Mouse (Mus musculus) MEL (cell line): Measurements from ENCODE around the gene Hnf1b. TPM values are rescaled to one million over a fixed set of nuclear protein-coding genes. Genes with fewer than 3 reads are reported as not detected.

Source experiments
- DNase-seq: peaks from one replicate; pipeline ENCODE4 v3.0.0; 2011; ENCODE audit warnings: low read depth, low spot score
- H3K27ac ChIP-seq: 2 replicates; pipeline ENCODE4 v1.5.1; 2012; ENCODE audit warnings: low read depth, mild to moderate bottlenecking, control low read depth, low read length, moderate library complexity; ENCODE audit not compliant: control insufficient read depth
- H3K27me3 ChIP-seq, 2 experiments: fragments of 150-350 bp in 1 of 2; sonication (generic) in 1 of 2; 2 replicates each; pipeline ENCODE4 v1.6.1; 2012; ENCODE audit warnings: low read length in 2 of 2, mild to moderate bottlenecking in 2 of 2, improper control_type of control experiment in 1 of 2, moderate library complexity in 1 of 2; ENCODE audit not compliant: insufficient read depth in 2 of 2, control insufficient read depth in 1 of 2
- H3K36me3 ChIP-seq, 2 experiments: 2 replicates each; pipeline ENCODE4 v1.6.1; 2012 to 2014; ENCODE audit warnings: low read length in 2 of 2, improper control_type of control experiment in 1 of 2, inconsistent platforms in 1 of 2, mild to moderate bottlenecking in 1 of 2; ENCODE audit not compliant: insufficient read depth in 2 of 2, control insufficient read depth in 1 of 2
- H3K4me1 ChIP-seq, 2 experiments: fragments of 150-350 bp in 1 of 2; sonication (generic) in 1 of 2; 2 replicates each; pipeline ENCODE4 v1.6.1; 2012; ENCODE audit warnings: low read length in 2 of 2, improper control_type of control experiment in 1 of 2, mild to moderate bottlenecking in 1 of 2; ENCODE audit not compliant: insufficient read depth in 2 of 2, control insufficient read depth in 1 of 2
- H3K4me3 ChIP-seq, 2 experiments: fragments of 150-350 bp in 1 of 2; sonication (generic) in 1 of 2; 2 replicates each; pipeline ENCODE4 v1.5.1; 2012; ENCODE audit warnings: low read depth in 2 of 2, low read length in 2 of 2, mild to moderate bottlenecking in 2 of 2, moderate library complexity in 2 of 2, control low read depth in 1 of 2, improper control_type of control experiment in 1 of 2; ENCODE audit not compliant: control insufficient read depth in 1 of 2, insufficient read depth in 1 of 2
- H3K79me2 ChIP-seq: 2 replicates; pipeline ENCODE4 v1.6.1; 2012; ENCODE audit warnings: mild to moderate bottlenecking, low read length, moderate library complexity; ENCODE audit not compliant: control insufficient read depth, poor library complexity, insufficient read depth
- H3K9ac ChIP-seq: 2 replicates; pipeline ENCODE4 v1.6.1; 2012; ENCODE audit warnings: low read depth, mild to moderate bottlenecking, control low read depth, low read length, moderate library complexity; ENCODE audit not compliant: control insufficient read depth, poor library complexity, severe bottlenecking
- H3K9me3 ChIP-seq: fragments of 150-350 bp; sonication (generic); replicated peaks from 2 replicates; pipeline ENCODE4 v1.6.1; 2012; ENCODE audit warnings: mild to moderate bottlenecking, low read length, improper control_type of control experiment, moderate library complexity; ENCODE audit not compliant: insufficient read depth
- CHD1 ChIP-seq: IDR thresholded peaks from 2 replicates; pipeline ENCODE4 v1.6.1; 2012; ENCODE audit warnings: low read depth, mild to moderate bottlenecking, inconsistent platforms, low read length, improper control_type of control experiment
- GATA1 ChIP-seq: IDR thresholded peaks from 2 replicates; pipeline ENCODE4 v1.6.1; 2011; ENCODE audit warnings: low read depth, low read length, improper control_type of control experiment
- KAT2A ChIP-seq: conservative IDR thresholded peaks from 2 replicates; pipeline ENCODE4 v1.6.1; 2012; ENCODE audit warnings: low read depth, low read length, improper control_type of control experiment, inconsistent platforms
- MAZ ChIP-seq: IDR thresholded peaks from 2 replicates; pipeline ENCODE4 v1.6.1; 2012; ENCODE audit warnings: low read depth, mild to moderate bottlenecking, inconsistent platforms, low read length, improper control_type of control experiment
- MEF2A ChIP-seq: IDR thresholded peaks from 2 replicates; pipeline ENCODE4 v1.6.1; 2014; ENCODE audit warnings: low read depth, mild to moderate bottlenecking, inconsistent platforms, low read length, improper control_type of control experiment; ENCODE audit not compliant: poor library complexity, insufficient replicate concordance, severe bottlenecking; ENCODE audit errors: extremely low read depth
- NELFE ChIP-seq: IDR thresholded peaks from 2 replicates; pipeline ENCODE4 v1.6.1; 2011; ENCODE audit warnings: low read depth, low read length, improper control_type of control experiment
- RAD21 ChIP-seq: IDR thresholded peaks from 2 replicates; pipeline ENCODE4 v1.6.1; 2011; ENCODE audit warnings: mild to moderate bottlenecking, low read depth, low read length, improper control_type of control experiment
- SMC3 ChIP-seq: IDR thresholded peaks from 2 replicates; pipeline ENCODE4 v1.6.1; 2011; ENCODE audit warnings: low read depth, low read length, improper control_type of control experiment
- TAL1 ChIP-seq: IDR thresholded peaks from 2 replicates; pipeline ENCODE4 v1.6.1; 2012; ENCODE audit warnings: mild to moderate bottlenecking, inconsistent platforms, low read length, moderate library complexity, mixed read lengths
- UBTF ChIP-seq: IDR thresholded peaks from 2 replicates; pipeline ENCODE4 v1.6.1; 2012; ENCODE audit warnings: low read depth, mild to moderate bottlenecking, inconsistent platforms, low read length, improper control_type of control experiment, moderate library complexity, borderline replicate concordance; ENCODE audit not compliant: insufficient read depth
- ZKSCAN1 ChIP-seq: IDR thresholded peaks from 2 replicates; pipeline ENCODE4 v1.6.1; 2012; ENCODE audit warnings: low read depth, mild to moderate bottlenecking, inconsistent platforms, low read length, improper control_type of control experiment, moderate library complexity
- ZNF384 ChIP-seq: IDR thresholded peaks from 2 replicates; pipeline ENCODE4 v1.6.1; 2012; ENCODE audit warnings: low read depth, mild to moderate bottlenecking, inconsistent platforms, low read length, improper control_type of control experiment
- polyA plus RNA-seq, 2 experiments: library from polyadenylated mRNA; stranded (reverse) in 1 of 2; unstranded in 1 of 2; fragments of >175 nt in 1 of 2; fragments of >200 nt in 1 of 2; gene quantifications; 2 replicates each; pipeline versions ENCODE4 v1.2.1 to v1.2.4; 2012; ENCODE audit warnings: low replicate concordance in 2 of 2, low read depth in 1 of 2; ENCODE audit not compliant: insufficient read length in 2 of 2, insufficient read depth in 1 of 2, missing spikeins in 1 of 2
- total RNA-seq: library from RNA; depleted of rRNA; stranded (reverse); fragments of 300-350 nt; gene quantifications from 2 replicates; pipeline ENCODE4 v1.2.3, GENCODE M21; 2012

Hnf1b gene
- total and polyA plus RNA-seq, 3 experiments, result not detected

- TF ChIP-seq TAL1, result no peak
- no peak for TF ChIP-seq ZNF384
- no peak for TF ChIP-seq CHD1
- TF ChIP-seq RAD21, result no peak
- no peak for TF ChIP-seq GATA1
- no peak for TF ChIP-seq NELFE
- no peak for TF ChIP-seq KAT2A
- peaks cover 6 to 15% of the 10 kb centered on the region in 2 experiments for H3K27me3 ChIP-seq
- H3K27ac ChIP-seq, result no peak overlapping the region
- no peak overlapping the region for H3K4me3 ChIP-seq
- no peaks in the 10 kb centered on the region for H3K4me1 ChIP-seq
- no peaks in the 10 kb centered on the region for H3K36me3 ChIP-seq
- no peak overlapping the region for H3K9ac ChIP-seq
- no peaks in the 10 kb centered on the region for H3K79me2 ChIP-seq
- DNase-seq, result no peak
- H3K9me3 ChIP-seq, result no peaks in the 10 kb centered on the region
Observed at GRCm38 (mm10) chr11:83869147-83869546, 19.3 kb downstream of the Hnf1b start.

DNA sequence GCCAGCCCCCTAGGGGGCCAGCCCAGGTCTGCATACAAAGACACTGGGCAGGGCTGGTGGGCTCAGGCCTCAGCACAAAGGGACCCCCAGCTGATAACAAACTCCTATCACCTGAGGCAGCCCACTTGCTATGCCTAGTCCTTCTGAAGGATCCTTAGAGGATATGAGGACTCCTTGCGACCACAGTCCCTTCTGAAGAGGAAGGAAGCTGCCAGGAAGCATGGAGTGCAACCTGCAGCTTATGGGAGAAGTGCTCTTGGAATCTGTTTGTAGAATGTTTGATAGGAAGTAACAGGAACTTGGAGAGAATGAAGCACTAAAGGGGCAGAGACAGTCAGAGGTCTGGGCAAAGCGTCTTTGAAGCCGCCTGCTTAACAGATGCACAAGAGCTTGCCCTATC lies 19.8 kb downstream of the Hnf1b start:
- H3K9me3 ChIP-seq, result no peaks in the 10 kb centered on the region
- no peaks in the 10 kb centered on the region for H3K4me1 ChIP-seq
- H3K27me3 ChIP-seq, result peaks cover 7 to 14% of the 10 kb centered on the region in 2 experiments
- no peaks in the 10 kb centered on the region for H3K36me3 ChIP-seq
- no peak for DNase-seq
- no peak overlapping the region for H3K27ac ChIP-seq
- TF ChIP-seq RAD21 (no peak), GATA1 (no peak), ZKSCAN1 (no peak), MAZ (no peak), UBTF (no peak)
- no peak overlapping the region for H3K9ac ChIP-seq
- no peak overlapping the region for H3K4me3 ChIP-seq
- no peaks in the 10 kb centered on the region for H3K79me2 ChIP-seq

DNA sequence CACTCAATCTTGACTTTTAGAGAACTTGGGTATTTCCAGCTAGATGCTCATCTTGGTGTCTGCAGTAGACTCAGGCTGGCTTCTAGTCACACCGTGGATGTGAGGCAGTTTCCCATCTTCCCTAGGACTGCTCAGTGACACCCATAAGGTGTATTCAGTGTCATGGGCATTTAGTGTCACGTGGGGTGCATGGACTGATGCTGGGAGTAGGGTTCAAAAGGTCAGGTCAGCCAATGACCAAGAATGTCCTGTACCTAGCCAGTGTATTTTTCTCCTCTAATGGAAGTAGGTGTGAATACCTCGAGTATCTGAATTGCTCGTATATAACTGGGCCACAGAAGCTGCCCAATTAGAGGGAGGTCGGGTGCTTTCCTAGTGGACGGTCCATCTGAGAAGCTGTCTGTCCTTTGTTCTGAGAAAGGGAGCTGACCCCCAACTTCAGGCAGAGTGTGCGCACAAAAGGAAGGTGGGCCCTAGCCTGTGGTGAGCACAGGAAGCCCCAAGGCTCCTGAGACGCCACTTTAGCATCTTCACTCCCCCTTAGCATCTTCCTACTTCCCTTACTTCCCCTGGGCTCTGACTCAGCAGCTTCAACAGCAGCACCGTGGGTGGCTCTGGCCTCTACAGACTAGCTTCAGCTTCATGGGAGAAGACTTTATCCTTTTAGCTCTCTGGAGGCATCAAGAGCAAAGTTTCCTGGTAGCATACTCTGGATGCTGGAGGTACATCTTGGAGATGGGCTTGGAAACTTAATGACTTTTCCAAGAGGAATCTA lies 22.1 kb downstream of the Hnf1b start:
- peak; percentile 53 for DNase-seq
- H3K27ac ChIP-seq, result no peak overlapping the region
- H3K4me1 ChIP-seq, result no peaks in the 10 kb centered on the region
- peaks cover 12 to 15% of the 10 kb centered on the region in 2 experiments for H3K27me3 ChIP-seq
- H3K9ac ChIP-seq, result no peak overlapping the region
- no peaks in the 10 kb centered on the region for H3K9me3 ChIP-seq
- no peaks in the 10 kb centered on the region for H3K79me2 ChIP-seq
- TF ChIP-seq KAT2A (no peak), MEF2A (no peak), SMC3 (no peak)
- no peak overlapping the region for H3K4me3 ChIP-seq
- no peaks in the 10 kb centered on the region for H3K36me3 ChIP-seq
